Mouse (Mus musculus) adrenal gland, postnatal 14 days (tissue): ENCODE measurements around the gene Naa60. TPM values are rescaled to one million over a fixed set of nuclear protein-coding genes. Genes with fewer than 3 reads are reported as not detected.

Experiments used
- DNase-seq: peaks from one replicate; pipeline ENCODE4 v3.0.0; 2021; ENCODE audit warnings: mixed read lengths
- long read RNA-seq, 2 experiments: library from polyadenylated mRNA; stranded (forward); transcript quantifications; one replicate each; pipeline ENCODE4 v2.0.0; 2021
- total RNA-seq: library from RNA; stranded (reverse); gene quantifications from 2 replicates; pipeline ENCODE4 v1.2.3, GENCODE M21; 2021

Gene Naa60
- total RNA-seq = 68.1 and 83.4 TPM in 2 replicates
- long read RNA-seq, experiment 1, transcript Naa60-212 (7 exons, 2,424 nt) = major isoform, 25 of 55 reads
- long read RNA-seq, experiment 1, partial matches to known transcripts = 6 of 55 reads
- long read RNA-seq, experiment 1, other reads (novel, unspliced or antisense) = 22 of 55 reads
- long read RNA-seq, experiment 2, transcript Naa60-212 (7 exons, 2,424 nt) = major isoform, 22 of 43 reads
- long read RNA-seq, experiment 2, partial matches to known transcripts = 2 of 43 reads
- long read RNA-seq, experiment 2, other reads (novel, unspliced or antisense) = 16 of 43 reads

DNA sequence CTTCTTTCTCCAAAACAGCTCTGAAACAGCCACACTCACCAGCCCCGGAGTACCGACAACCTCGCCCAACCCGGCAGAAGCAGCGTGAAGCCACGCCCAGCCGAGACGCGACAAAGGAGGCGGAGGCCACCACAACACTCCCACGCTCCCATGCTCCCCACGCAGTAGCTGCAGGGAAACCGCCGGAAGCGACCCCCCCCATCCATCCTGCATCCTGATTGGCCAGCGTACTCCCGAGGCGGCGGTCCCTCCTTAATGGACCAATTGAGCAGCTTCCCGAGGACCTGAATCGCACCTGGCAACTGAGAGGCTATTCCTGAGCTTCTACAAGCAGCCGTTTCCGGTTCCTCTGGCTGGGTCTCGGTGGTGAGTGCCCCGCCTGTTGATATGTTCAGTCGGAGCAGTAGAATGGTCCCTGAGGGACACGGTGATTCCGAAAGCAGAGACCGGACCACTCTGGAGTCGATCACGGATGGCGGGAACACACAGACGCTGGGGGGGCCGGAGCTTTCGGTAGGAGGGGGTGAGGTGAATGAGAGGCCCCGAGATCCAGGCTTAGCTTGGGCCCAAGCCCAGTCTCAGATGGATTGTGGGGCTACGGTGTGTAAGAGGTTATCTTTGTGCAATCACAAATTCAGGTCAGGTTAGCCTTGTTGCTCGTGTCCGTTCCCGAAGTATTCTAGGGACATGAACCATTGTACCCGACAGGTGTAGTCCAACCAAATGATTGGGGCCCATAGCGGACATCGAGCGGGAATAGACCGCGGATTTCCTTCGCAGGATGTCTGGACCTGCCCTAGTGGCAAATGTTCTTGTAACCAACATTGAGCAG is at the start of gene Naa60:
Naa60 (plus strand) TSS at position 160 of the 832 bp plus-strand sequence.
- DNase-seq = peak; percentile 96

DNA sequence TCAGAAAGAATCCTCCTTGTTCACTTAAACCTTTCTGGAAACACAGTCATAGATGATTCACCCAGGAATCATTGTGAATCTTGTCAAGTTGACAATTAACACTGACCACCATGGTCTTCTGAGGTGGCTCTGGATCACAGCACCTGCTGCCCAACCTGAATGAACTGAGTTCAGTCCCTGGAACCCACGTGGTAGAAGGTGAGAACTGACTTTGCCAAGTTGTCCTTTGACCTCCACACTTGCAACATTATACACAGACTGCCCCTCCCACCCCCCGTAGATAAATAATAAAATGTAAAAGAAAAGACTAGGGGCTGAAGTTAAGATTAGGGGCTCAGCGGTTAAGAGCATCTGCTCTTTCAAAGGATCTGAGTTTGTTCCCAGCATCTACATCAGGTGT is 44.2 kb upstream of the Naa60 start:
- DNase-seq = no peak

DNA sequence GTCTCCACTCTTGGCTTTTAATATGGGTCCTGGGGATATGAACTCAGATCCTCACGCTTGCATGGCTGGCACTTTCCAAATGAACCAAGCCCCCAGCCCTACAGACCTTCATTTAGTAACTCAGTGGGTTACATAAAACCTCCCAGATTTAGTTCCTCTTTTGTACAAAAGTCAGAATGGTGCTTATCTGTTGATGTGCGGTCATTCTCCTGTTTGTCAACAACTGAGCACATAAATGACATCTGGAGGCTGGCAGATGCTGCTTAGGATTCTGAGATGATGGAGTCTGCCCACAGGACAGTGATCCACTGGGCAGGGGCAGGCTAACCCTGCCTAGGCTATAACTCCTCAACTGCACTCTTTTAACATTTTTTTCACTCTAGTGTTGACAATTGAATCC is 42.4 kb upstream of the Naa60 start:
- no peak for DNase-seq

DNA sequence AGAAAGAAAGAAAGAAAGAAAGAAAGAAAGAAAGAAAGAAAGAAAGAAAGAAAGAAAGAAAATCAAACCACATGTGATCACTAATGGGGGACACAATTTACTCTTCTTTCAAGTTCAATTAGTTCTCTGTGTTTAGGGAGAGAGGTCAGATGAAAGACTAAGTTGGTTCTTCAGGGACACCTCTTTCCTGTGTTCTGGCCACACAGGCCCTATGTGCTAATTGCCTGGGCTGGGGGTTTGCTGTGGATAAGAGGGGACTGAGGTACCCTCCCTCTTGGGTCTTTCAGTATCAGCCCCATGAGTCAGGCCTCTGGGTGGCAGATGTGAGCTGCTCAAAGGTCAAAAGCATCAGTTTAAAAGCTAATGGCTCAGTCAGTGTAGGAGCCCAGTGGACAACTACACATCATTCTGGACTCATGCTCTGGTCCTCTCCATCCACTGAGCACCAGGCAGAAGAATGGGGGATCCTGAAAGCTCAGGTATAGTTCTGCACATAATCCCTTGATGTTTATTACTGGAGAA is 41.5 kb upstream of the Naa60 start, which contains the start of gene Olfr15:
Olfr15 (plus strand) TSS at position 291 of the 522 bp plus-strand sequence.
- DNase-seq = no peak

DNA sequence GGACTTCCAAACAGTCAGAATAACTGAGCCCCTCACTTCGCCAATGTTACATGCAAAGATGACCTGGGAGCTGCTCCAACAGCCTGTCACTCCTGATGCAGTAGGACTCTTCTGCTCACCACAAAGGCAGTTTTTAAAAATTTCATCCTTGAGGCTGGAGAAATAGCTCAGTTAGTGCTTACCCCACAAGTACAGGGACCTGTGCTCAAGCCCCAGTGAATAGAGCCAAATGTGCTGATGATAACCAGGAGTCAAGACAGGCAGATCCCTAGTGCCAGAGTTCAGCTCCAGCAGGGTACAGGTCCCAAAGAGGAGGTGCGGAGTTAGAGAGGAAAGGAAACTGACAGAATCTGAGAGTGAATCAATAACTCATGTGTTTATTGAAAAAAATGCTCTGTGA is 36.7 kb upstream of the Naa60 start:
- DNase-seq = no peak

DNA sequence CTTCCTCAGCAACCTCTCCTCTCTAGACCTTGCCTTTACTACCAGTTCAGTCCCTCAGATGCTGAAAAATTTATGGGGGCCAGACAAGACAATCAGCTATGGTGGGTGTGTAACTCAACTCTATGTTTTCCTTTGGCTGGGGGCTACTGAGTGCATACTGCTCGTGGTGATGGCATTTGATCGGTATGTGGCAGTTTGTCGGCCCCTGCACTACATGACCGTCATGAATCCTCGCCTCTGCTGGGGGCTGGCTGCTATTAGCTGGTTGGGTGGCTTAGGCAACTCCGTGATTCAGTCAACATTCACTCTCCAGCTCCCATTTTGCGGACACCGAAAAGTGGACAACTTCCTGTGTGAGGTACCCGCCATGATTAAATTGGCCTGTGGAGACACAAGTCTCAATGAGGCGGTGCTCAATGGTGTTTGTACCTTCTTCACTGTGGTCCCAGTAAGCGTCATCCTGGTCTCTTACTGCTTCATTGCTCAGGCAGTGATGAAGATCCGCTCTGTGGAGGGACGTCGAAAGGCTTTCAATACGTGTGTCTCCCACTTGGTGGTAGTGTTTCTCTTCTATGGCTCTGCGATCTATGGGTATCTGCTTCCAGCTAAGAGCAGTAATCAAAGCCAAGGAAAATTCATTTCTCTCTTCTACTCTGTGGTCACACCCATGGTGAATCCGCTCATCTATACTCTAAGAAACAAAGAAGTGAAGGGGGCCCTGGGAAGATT is 32.9 kb upstream of the Naa60 start:
- DNase-seq = peak; percentile 56

DNA sequence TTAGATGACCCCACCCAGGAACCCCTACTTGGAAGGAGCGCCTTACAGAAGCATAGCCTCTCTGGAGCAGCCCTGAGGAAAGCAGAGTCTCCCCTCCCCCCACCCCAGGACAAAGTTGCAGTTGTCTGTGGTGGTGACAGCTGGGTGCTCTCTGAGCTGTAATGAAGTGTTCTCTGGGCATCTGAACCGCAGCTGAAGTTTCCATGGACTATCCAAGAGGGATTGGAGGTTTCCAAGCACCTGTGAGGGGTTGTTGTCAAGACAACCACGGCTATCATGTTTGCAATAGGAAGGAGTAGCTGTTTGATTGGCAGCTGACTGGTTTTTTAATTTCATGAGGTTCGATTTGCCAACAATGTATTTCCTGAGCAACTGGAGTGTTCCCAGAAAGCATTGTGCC is 29.2 kb upstream of the Naa60 start:
- no peak for DNase-seq

DNA sequence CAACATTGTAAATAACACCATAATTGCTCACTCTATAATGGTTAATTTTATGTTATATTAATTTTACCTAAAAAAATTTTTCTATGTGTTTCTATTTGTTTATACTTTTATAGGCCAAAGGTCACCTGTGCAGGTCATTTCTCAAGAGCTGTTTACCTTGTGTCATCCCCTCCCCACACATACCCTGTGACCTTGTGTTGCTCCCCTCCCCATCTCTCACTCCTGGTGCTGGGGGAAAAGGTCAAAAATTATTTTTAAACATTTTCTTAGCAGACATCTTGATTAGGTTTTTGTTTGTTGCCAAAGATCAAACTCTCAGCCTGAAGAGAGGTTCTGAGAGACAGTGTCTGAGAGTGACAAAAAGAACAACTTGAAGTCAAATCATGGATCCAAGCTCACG is 28.4 kb upstream of the Naa60 start:
- no peak for DNase-seq

DNA sequence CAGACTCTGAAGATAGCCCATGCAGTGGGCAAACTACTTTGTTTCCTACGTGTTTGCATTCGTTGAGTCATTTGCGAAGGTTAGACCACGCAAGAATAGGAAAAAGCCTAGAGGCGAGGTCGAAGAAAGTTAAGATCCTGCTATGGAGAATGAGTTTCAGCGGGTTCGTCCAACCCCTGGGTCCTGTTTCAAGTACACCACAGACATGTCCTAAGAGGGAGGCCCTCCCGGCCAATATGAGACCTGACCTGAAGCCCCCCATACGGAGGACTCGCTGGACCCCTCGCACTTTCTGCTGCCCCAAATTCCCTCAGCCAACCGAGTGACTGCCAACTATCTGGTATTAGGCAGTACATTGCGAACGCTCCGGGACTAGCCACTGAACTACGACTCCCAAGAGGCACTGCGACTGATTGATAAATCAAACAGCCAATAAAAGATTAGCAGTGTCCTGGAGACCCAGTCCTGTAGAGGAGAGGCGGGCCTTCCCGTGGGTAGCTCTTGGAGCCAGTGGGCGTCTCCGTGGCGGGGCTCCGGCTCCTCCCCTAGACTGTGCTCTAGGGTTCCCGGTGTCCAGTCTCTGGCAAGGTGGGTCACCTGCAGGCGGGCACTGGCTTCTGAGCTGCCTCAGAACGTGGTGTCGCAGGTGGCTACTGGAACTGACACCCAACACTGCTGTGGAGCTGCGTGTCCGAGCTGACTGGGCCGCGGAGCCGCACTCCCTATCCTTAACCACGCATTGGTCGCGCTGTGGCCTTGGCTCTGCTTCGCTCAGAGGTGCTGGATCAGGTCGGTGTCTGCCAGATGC is 25.3 kb upstream of the Naa60 start, which contains the start of gene Zfp174:
Zfp174 (plus strand) TSS at position 558 of the 808 bp plus-strand sequence.
- peak; percentile 96 for DNase-seq

DNA sequence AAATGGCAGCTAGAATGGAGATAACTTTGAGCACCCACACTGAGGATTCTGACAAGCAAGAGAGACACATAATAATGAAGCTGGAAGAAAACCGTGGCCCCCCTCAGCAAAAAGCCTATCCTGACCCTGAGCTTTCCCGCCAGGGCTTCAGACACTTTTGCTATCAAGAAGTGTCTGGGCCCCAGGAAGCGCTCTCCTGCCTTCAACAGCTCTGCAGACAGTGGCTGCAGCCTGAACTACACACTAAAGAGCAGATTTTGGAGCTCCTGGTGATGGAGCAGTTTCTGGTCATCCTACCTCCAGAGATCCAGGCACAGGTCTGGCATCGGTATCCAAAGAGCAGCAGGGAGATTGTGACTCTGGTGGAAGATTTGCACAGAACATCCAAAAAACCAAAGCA is 24.3 kb upstream of the Naa60 start:
- DNase-seq = peak; percentile 28

DNA sequence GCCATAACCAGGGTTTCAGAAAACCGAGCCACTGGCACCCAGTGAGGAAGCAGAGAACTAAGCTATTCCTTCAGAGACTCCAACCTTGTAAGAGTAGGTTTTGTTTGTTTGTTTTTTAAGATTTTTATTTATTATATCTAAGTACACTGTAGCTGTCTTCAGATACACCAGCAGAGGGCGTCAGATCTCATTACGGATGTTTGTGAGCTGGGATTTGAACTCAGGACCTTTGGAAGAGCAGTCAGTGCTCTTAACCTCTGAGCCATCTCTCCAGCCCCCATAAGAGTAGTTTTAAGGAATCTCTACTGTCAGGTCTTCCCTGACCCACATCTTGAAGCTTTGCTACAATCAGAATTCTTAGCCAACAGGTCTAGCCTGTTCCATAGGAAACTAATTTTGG is 23.8 kb upstream of the Naa60 start:
- no peak for DNase-seq

DNA sequence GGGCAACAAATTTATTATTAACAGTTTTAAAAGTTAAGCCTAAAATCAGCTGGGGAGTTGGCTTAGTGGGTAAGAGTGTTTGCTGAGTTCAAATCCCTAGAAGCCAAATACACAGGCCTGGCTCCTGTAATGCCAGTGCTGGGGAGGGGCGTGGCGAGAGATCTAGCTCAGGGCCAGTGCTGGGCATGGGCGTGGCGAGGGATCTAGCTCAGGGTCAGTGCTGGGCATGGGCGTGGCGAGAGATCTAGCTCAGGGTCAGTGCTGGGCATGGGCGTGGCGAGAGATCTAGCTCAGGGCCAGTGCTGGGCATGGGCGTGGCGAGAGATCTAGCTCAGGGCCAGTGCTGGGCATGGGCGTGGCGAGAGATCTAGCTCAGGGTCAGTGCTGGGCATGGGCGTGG is 20.9 kb upstream of the Naa60 start:
- peak; percentile 81 for DNase-seq

DNA sequence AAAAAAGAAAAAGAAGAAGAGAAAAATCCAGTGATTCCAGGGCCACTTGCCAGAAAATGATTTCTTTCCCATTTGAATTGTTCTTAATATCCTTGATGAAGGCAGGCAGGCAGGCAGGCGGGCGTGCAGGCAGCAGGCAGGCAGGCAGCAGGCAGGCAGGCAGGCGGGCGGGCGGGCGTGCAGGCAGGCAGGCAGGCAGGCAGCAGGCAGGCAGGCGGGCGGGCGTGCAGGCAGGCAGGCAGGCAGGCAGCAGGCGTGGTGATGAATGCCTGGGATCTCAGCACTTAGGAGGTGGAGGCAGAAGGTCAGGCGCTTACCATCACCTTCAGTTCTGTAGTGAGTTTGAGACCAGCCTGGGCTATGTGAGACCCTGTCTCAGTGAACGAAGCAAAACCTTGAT is 19.6 kb upstream of the Naa60 start:
- DNase-seq = peak; percentile 36

DNA sequence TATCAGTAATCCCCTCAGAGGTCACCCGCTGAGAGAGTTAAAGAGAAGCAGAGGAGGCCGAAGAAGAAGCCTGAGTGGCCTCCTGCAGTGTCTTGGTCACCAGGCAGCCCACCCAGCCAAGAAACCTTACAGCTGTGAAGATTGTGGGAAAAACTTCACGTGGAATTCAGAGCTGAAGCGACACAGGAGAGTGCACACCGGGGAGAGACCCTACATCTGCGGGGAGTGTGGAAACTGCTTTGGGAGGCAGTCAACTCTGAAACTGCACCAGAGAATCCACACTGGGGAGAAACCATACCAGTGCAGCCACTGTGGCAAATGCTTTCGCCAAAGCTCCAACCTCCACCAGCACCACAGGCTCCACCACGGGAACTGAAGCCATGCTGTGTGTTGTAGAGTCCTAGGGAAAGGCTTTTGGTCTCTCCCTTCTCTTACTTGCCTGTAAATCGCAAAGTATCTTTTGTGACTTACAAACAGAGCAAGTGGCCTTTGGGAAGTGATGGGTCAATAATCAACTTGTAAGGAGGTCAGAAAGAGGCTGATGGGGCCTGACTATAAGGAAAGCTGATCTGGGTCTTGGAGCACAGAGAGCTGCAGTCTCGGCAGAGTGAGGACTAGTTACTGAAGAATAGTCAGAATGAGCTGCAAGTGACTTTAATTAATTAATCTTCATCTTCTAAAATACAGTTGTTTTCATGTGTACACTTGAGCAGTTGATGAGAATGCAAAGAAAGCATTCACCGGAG is 17.6 kb upstream of the Naa60 start:
- DNase-seq = no peak

DNA sequence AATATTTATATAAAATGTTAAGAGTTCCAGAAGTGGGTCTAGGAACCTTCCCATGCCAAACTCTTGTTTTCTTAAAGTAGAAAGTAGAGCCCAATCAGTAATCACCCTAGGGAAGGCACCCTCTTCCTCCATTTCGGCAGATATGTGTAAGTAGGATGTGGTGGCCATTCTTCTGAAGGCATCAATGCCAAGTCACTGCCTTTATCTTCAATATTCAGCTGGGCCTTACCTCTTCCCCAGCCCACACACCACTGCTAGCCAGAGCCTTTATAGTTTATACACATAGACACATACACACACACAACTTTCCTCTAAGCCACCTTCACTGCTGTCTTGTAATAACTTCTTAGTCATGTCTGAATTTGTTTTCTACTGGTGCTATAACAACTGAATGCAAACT is 16.4 kb upstream of the Naa60 start:
- no peak for DNase-seq

DNA sequence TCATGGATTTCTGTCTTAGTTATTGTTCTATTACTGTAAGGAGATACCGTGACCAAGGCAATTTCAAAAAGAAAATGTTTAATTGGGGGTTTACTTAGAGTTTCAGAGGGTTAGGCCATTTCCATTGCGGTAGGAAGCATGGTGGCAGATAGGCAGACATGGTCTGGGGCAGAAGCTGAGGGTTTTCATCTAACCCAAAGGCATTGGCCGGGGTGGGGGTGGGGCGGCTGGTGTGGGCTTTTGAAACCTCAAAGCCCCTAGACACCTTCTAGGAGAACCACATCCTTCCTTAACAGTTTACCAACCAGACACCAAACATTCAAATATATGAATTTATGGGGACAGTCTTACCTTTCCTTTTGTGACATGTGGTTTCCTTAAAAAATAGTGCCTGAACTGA is 12.9 kb upstream of the Naa60 start:
- DNase-seq = no peak

DNA sequence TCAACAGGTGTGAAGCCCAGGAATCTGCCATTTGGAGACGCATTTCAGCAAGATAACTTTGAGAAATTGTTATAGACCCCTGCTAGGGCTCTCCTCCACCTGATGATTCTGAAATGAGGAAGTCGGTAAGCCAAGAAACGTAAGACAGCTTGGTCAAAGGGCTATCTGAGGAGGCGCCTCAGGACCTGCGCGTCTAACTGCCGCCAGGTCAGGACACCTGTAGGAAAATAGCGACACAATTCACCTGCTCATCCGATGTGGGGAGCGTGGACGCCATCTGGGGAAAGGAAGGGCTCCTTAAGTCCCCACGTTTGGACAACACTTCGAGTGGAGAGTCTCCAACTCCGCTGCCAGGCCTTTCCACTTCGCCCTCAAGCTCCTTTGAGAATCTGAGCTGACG is 360 bp upstream of the Naa60 start:
- no peak for DNase-seq

DNA sequence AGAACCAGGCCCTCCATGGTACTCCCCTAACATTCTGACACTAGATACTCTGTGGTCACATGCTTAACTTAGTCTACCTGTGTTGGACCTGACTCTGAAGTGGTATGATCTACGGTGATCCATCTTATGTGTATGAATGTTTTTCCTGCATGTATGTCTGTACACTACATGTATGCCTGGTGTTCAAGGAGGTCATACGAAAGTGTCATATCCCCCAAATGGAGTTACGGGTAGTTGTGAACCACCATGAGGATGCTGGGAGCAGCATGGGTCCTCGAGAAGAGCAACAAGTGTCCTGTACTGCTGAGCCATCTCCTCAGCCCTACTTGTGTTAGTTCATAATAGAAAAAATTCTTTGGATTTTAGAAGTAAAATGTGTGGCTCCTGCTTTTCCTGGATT is 4.2 kb downstream of the Naa60 start:
- no peak for DNase-seq

DNA sequence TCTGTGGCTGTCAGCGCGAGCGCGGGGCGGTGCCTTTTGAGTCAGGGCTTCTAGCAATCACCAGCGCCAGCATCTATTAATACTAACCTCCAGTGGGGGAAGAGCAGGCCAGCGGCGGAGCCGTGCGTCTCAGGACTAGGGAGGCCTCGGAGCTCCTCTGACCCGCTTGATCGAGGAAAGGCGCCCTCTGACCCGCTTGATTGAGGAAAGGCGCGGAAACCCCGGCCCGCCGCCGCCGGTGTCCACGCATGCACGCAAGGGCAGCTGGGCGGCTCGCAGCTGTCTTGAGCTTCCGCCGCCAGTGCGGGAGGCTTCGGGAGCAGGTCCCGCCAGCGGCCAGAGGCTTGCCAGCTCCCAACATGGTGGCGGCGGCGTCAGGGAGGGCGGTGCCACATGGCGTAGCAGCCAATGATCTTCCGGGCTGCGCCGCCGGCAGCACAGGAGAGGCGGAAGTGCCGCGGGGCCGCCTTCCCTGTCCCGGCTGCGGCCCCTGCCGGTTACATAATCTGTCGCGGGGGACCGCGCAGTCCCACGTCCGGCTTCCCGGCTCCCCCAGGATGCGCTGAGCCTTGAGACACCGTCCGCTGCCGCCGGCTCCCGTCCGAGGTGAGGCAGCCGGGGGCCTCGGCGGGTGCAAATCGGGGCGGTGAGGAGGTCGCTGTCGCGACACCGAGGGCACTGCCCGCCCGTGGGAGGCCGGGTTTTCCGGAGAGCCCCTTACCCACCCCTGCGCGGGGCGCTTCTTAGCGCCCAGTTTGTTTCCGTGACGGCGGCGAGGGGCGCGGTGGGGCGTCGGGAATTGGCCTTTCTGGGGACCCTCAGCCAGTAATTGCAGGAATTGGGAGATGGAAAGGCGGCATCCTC is 12.3 kb downstream of the Naa60 start, which contains the start of the genes Zfp597 and Gm20695:
Zfp597 (minus strand) TSS at position 361 of the 864 bp plus-strand sequence.
Gm20695 (plus strand) TSS at position 448 of the 864 bp plus-strand sequence.
- peak; percentile 97 for DNase-seq
